In genomic region chr9:75312008-75312407, GRCm38 (mm10) we compare ENCODE assay signal across 10 mouse cellular contexts. TPM values are rescaled to one million over a fixed set of nuclear protein-coding genes. Genes with fewer than 3 reads are reported as not detected.
DNase-seq lines count a peak whose midpoint lies in the region; ATAC-seq and TF ChIP-seq lines count a peak whose summit lies in the region.
"Had no signal": no experiment of that assay in that cellular context is flagged by ENCODE, and none has a peak within 500 bp of the region (broad histone marks: within the 10 kb centered on the region; RNA-seq: fewer than 3 reads in every experiment).

No protein-coding gene starts in this region.

- H3K36me3 ChIP-seq in kidney, postnatal 0 days (ENCODE audit: insufficient read depth, low read length): no peaks in the 10 kb centered on the region
- no peaks in the 10 kb centered on the region for H3K36me3 ChIP-seq in liver, postnatal 0 days (replicated peaks; ENCODE audit: insufficient read depth, low read length)
- H3K36me3 ChIP-seq: heart, embryonic 13.5 days had no signal

- no peak overlapping the region for H3K4me2 ChIP-seq in kidney, postnatal 0 days (ENCODE audit: low read length)
- H3K4me2 ChIP-seq in liver, postnatal 0 days (ENCODE audit: low read depth, low read length): no peak overlapping the region
- H3K4me2 ChIP-seq: heart, embryonic 13.5 days had no signal

- peak; percentile 85 for DNase-seq in layer of hippocampus, adult 11-12 months (ENCODE audit: low spot score)
- DNase-seq in layer of hippocampus, adult 9-11 months: no peak
- DNase-seq in adrenal gland, postnatal 4 days (ENCODE audit: low spot score in 2 of 2): peak; percentile 48 to 53
- DNase-seq in kidney, postnatal 0 days (ENCODE audit: low spot score): peak; percentile 67
- DNase-seq in liver, postnatal 0 days: peak; percentile 83
- peak; percentile 84 to 85 for DNase-seq in right cerebral cortex, adult 2 months (ENCODE audit: low spot score in 2 of 2)
- DNase-seq in urinary bladder, postnatal 10 days (ENCODE audit: low spot score): peak; percentile 37

- no peak for ATAC-seq in kidney, postnatal 0 days (replicated peaks; ENCODE audit: low FRiP score, low read depth)
- no peak for ATAC-seq in liver, postnatal 0 days

- no peak overlapping the region for H3K27ac ChIP-seq in embryonic fibroblast, embryonic 13.5 days (ENCODE audit: insufficient read depth, low read length)
- no peak overlapping the region for H3K27ac ChIP-seq in kidney, postnatal 0 days
- H3K27ac ChIP-seq in liver, postnatal 0 days (ENCODE audit: low read depth): no peak overlapping the region
- H3K27ac ChIP-seq: heart, embryonic 13.5 days had no signal

- TF ChIP-seq CTCF in embryonic fibroblast, embryonic 13.5 days (IDR thresholded peaks at IDR 0.05; ENCODE audit: borderline replicate concordance, insufficient read depth, low read length): peak; percentile 43; the same call in 1 of the 2 replicates
- peak; percentile 80 for TF ChIP-seq CTCF in kidney, postnatal 0 days (IDR thresholded peaks at IDR 0.05; ENCODE audit: low read depth)
- TF ChIP-seq CTCF in liver, postnatal 0 days (IDR thresholded peaks at IDR 0.05; ENCODE audit: low read depth): peak; percentile 87

- no peak overlapping the region for H3K4me3 ChIP-seq in embryonic fibroblast, embryonic 13.5 days (ENCODE audit: insufficient read depth, low read length)
- H3K4me3 ChIP-seq in kidney, postnatal 0 days (replicated peaks; ENCODE audit: low read depth, low read length): no peak overlapping the region
- no peak overlapping the region for H3K4me3 ChIP-seq in liver, postnatal 0 days (ENCODE audit: low read depth, low read length)
- H3K4me3 ChIP-seq: heart, embryonic 13.5 days had no signal

- no peaks in the 10 kb centered on the region for H3K27me3 ChIP-seq in kidney, postnatal 0 days (ENCODE audit: insufficient read depth, low read length)
- 0 out of 2 replicates have a peak, but pooled peaks cover 3% of the 10 kb centered on the region for H3K27me3 ChIP-seq in liver, postnatal 0 days (ENCODE audit: insufficient read depth, low read length)
- H3K27me3 ChIP-seq: heart, embryonic 13.5 days had no signal

- no peak overlapping the region for H3K9ac ChIP-seq in kidney, postnatal 0 days (ENCODE audit: low read depth, low read length)
- no peak overlapping the region for H3K9ac ChIP-seq in liver, postnatal 0 days (replicated peaks)
- H3K9ac ChIP-seq: heart, embryonic 13.5 days had no signal

- 0 out of 2 replicates have a peak, but pooled peaks cover 3% of the 10 kb centered on the region for H3K4me1 ChIP-seq in embryonic fibroblast, embryonic 13.5 days (ENCODE audit: control insufficient read depth, insufficient read depth, low read length)
- peaks cover 10% of the 10 kb centered on the region; the same call in 1 of the 2 replicates for H3K4me1 ChIP-seq in kidney, postnatal 0 days (replicated peaks; ENCODE audit: insufficient read depth, low read length)
- H3K4me1 ChIP-seq in liver, postnatal 0 days (ENCODE audit: insufficient read depth): peaks cover 7% of the 10 kb centered on the region; the same call in 1 of the 2 replicates

- no peak for TF ChIP-seq POLR2A in embryonic fibroblast, embryonic 13.5 days (IDR thresholded peaks at IDR 0.05; ENCODE audit: low read depth, low read length)

- no peak for TF ChIP-seq EP300 in liver, postnatal 0 days (IDR thresholded peaks at IDR 0.05; ENCODE audit: low read depth)

- no peaks in the 10 kb centered on the region for H3K9me3 ChIP-seq in kidney, postnatal 0 days (replicated peaks; ENCODE audit: low read length)
- H3K9me3 ChIP-seq in liver, postnatal 0 days (ENCODE audit: low read length): no peaks in the 10 kb centered on the region
- H3K9me3 ChIP-seq: heart, embryonic 13.5 days had no signal

- WGBS in kidney, postnatal 0 days: 20% methylated on average over 4 of the region's 4 CpGs
- WGBS in liver, postnatal 0 days (ENCODE audit: insufficient replicate concordance): 22% methylated on average over 4 of the region's 4 CpGs

RNA-seq across cellular contexts. Expression of gene Gnb5, which starts 5.9 kb away (rescaled TPM):
- total RNA-seq in adrenal gland, postnatal 4 days (2021): 10 to 100 TPM; 33.8 to 37.2 TPM
- 23.1 and 24.0 TPM in 2 replicates for polyA plus RNA-seq in embryonic fibroblast, embryonic 13.5 days (2011; ENCODE audit: insufficient read length, low read depth, missing spikeins)
- polyA plus RNA-seq in kidney, postnatal 0 days (2015; fragmentation: Nextera tagmentation; extraction: Ambion mirVana): 35.0 and 37.6 TPM in 2 replicates
- 1.8 and 2.4 TPM in 2 replicates for polyA plus RNA-seq in liver, postnatal 0 days (2015; fragmentation: Nextera tagmentation; extraction: Ambion mirVana)

RNA-seq across cellular contexts. Expression of gene Bcl2l10, which starts 35.5 kb away (rescaled TPM):
- total RNA-seq in adrenal gland, postnatal 4 days (2021): under 1 TPM in 1 of 2 experiments, not detected in 1; 0.25 TPM
- not detected in 2 replicates for polyA plus RNA-seq in embryonic fibroblast, embryonic 13.5 days (2011; ENCODE audit: insufficient read length, low read depth, missing spikeins)
- polyA plus RNA-seq in kidney, postnatal 0 days (2015; fragmentation: Nextera tagmentation; extraction: Ambion mirVana): not detected in 2 replicates
- not detected in 2 replicates for polyA plus RNA-seq in liver, postnatal 0 days (2015; fragmentation: Nextera tagmentation; extraction: Ambion mirVana)
- polyA plus RNA-seq: heart, embryonic 13.5 days; stomach, embryonic 16.5 days had no signal
